Mouse (Mus musculus): Measurements from ENCODE around the gene Syne3.

Gene Syne3

DNA sequence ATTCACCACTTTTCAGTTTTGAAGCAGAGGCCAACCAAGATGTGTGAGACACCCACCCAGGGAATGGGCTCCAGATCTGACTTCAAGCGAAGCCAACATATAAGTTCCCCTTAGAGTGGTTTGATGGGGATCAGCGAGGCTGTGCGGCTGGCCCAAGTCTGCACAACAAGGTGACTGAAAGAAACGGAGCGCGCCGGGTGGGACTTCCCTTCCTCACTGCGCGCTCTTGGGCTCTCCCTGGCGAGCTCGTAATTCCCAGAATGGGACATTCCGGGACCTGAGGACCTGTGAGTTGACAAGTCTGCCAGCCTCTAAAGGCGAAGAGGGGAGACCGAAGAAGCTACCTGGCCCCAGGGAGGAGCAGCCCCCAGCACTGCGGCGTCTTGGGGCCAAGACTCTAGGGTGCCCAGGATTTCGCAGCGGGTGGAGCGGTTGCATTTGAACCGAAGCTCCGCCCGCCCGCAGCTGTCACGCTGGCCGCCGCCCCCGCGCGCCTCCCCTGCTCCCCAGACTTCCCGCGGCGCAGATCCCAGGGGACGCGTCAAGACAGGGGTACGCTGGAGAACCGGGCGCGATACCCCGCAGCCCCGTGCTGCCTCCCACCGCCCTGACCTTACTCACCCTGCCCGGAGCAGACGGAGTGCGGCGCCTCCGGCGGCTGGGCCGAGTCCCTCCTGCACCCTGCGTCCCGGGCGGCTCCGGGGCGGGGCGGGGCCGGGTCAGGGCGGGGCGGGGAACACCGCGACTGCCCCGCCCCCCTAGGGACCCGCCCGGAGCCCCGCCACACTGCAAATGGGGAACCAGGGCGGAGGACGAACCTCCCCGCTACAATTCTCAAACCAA is at the start of gene Syne3:
TSS of gene Syne3 (minus strand) at position 440 of the 843 bp plus-strand sequence.
- DNase-seq (ENCODE audit: low spot score in 2 of 2): peak in 1 of 2 experiments; percentile 34

DNA sequence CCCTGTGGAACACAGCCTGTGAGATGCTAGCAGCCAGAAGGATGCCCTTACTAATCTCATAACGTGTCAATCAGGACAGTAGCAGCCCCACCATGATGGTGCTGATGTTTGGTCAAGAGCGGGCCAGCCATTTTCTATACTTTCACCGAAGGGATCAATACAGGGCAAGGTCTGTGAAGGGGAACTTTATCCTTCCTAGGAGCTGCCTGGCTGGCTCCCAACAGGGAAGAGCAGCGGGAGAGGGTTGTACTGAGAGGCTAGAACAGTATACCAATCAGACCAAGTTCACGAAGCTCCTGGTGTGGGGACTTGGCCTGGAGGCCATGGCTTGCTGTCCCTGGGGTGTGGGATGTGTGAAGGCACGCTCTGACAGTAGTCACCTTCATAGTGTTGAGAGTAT is 45.7 kb upstream of the Syne3 start:
- no peak for DNase-seq (ENCODE audit: low spot score in 2 of 2)

DNA sequence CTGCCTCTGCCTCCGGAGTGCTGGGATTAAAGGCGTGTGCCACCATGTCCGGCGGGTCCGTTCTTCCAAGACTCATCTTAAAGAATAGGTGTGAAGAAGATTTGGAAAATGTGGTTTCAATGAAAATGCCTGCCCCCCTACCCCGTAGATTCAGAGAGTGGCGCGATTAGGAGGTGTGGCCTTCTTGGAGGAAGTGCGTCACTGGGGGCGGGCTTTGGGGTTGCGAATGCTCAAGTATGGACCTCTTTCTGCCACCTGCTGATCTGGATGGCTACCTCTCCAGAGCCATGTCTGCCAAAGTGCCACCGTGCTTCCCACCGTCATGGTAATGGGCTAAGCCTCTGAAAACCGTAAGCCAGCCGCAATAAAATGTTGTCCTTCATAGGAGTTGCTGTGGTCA is 44.4 kb upstream of the Syne3 start:
- DNase-seq (ENCODE audit: low spot score in 2 of 2): no peak

DNA sequence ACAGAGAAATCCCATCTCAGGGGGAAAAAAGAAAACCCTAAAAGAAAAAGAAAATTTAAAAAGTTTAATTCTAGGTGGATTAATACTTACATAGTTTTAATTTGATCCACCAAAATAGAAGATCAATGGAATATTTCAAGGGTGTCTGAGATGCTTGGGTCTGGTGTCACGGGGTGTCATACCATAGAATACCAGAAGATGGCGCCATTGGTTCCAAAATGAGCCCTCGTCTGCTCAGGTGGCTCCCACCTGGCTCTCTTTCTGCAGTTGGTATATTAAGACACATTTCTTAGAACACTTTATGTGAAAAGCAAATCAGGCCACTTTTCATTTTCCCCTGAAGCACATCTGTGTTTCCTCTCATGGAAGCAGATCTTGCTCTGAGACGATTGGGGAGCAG is 41.3 kb upstream of the Syne3 start:
- DNase-seq (ENCODE audit: low spot score in 2 of 2): peak in 1 of 2 experiments; percentile 62

DNA sequence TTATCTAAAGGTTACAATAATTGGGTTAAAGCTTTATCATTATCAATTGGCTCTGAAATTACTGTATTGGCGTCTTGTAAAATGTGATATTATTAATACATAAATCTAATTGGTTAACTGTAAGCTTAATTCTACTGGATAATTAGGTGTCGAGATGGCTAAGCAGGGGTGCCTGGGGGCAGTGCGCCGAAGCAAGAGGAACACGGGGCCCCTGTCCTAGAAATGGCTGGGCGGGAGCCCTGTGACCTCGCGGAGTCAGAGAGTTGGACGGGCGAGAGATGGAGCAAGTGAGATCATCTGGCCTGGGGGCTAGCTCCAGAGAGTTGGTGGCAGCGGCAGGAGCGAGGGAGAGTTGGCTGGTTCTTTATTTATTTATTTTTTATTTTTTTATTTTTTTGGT is 40.2 kb upstream of the Syne3 start:
- DNase-seq (ENCODE audit: low spot score in 2 of 2): no peak

DNA sequence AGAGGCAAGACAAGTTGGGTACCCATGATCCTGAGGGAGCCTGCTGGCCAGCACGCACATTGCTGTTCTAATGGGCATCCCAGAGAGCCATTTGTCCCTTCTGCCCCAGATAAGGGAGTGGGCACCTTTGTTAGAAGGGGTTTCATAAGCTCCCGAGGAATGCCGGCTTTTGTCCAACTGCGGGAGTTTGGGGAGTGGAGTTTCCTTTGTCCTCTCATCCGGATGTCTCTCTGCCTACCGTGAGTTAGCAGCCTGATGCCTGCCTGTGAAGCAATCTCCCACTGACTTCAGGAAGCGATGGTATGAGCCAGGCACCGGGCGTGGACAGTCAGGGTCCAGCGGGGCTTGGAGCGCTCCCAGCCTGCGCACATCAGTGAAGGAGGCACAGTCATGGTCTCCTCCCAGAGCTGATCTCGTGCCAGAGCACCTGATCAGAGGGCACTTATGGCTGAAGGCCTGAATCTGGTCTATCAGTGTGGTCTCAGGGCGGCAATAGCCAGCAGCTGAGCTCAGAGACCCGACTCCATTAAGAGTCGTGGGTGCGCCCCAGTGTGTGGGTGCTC is 38.8 kb upstream of the Syne3 start:
- DNase-seq (ENCODE audit: low spot score in 2 of 2): no peak

DNA sequence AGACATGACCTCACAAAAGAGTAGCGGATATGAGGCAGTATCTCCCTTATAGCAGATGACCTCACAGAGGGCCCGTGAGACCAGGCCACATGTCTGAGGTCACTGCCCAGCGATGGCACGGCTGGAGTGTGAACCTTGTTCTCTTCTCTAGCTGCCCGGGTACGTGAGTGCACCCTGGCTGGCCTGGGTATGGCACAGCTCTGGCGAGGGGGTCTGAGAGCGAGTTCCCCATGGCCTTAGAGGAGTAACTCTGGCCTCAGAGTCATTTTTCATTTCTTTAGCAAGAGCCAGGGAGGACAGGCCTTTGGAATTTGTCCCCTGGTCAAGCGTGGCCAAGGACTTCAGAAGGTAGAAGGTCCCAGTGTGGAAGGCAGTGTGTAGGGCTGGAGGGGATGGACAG is 35.2 kb upstream of the Syne3 start:
- DNase-seq (ENCODE audit: low spot score in 2 of 2): no peak

DNA sequence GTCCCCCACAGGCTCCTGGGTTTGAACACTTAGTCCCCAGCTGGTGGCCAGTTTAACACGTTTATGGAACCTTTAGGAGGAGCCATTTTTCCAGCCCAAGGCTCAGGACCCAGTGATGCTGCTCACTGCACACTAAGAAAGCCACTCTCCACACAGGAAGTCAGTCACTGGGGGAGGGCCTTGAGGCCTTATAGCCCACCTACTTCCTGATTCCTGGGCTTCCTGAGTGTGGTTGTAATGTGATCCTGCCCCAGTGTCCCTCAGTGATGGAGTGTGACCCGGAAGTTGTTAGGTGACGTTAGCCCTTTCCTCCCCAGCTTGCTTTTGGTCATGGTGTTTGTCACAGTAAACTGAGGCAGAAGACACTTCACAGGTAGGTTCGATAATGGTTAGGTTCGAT is 33.5 kb upstream of the Syne3 start:
- no peak for DNase-seq (ENCODE audit: low spot score in 2 of 2)

DNA sequence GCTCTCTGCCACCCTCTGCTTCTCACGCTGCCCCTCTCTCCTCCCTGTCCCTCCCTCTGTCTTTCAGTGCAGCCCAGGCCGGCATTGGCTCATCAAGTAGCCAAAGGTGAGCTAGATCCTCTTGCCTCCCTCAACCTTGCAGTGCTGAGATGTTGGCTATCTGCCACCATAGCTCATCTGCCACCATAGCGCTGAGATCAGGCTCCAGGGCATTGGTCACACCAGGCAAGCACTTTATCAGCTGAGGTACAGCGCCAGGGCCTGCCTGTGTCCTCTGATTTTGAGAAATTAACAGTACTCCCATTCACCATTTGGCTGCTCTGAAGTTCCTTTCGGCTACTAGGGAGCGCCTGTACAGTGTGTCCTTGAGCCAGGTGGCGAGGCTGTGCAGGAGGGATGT is 31.3 kb upstream of the Syne3 start:
- no peak for DNase-seq (ENCODE audit: low spot score in 2 of 2)

DNA sequence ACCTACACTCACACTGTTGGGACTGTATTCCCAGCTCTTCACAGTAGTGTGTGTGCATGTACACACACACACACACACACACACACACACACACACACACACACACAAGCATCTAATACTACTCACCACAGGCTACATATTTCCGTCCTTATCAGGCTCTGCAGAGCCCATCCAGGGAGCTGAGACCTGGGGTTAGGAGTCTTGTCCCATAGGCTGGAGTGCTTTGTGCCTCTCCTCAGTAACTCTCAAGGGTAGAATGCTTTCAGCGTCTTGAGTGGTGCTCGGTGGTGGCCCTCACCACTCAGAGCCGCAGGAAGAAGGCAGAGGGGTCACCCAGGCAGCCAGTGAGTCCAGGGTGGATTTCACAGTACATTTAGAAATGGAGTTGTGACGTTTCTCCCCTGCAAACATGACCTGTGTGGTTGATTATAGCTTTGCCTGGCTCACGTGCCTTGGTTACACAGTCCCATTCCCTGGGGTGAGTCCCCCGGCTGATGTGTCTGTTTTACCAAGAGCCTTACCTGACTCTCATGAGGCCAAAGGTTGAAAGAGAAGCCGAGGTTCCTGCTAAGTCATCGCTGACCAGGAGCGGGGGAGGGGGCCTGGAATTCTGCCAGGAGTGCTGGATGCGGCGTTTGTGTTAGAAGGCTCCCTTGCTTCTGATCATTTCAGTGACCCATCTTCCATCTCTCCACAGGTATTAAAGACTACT is 30.1 kb upstream of the Syne3 start:
- no peak for DNase-seq (ENCODE audit: low spot score in 2 of 2)

DNA sequence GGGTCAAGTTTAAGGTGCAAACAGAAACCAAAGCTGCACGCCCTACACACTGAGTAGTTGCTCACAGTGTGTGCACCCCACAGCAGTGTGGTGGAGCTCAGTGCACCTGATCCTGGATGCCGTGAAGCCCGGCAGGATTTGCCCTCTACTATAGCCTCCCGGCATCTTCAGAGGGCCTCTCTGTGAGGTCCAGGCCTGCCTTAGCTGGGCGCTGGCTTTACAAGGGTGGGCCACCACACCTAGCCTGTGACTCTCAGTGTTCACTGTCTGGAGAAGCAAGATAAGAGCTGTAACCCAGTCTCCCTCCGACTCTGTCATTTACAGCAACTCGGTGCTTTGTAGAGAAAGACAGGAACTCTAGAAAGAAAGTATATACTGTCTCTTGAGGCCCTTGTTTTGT is 29.3 kb upstream of the Syne3 start:
- DNase-seq (ENCODE audit: low spot score in 2 of 2): no peak

DNA sequence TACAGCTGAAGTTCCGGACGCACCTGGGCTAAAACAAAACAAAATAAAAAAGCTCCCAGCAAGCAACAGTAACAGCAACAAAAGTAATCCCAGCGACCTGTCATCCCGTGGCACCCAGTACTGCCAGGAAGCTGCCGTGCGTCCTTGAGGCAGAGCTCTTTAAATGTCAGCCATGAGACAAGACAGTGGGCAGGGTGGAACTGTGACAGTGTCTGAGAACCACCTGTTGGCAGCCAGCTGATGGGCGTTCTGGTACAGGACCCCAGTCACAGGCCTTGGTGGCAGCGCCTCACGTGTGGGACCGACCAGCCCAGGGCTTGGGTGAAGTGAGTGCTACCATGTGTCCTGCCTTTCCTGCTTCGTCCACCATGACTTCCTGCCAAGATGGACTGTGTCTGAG is 28.6 kb upstream of the Syne3 start:
- no peak for DNase-seq (ENCODE audit: low spot score in 2 of 2)

DNA sequence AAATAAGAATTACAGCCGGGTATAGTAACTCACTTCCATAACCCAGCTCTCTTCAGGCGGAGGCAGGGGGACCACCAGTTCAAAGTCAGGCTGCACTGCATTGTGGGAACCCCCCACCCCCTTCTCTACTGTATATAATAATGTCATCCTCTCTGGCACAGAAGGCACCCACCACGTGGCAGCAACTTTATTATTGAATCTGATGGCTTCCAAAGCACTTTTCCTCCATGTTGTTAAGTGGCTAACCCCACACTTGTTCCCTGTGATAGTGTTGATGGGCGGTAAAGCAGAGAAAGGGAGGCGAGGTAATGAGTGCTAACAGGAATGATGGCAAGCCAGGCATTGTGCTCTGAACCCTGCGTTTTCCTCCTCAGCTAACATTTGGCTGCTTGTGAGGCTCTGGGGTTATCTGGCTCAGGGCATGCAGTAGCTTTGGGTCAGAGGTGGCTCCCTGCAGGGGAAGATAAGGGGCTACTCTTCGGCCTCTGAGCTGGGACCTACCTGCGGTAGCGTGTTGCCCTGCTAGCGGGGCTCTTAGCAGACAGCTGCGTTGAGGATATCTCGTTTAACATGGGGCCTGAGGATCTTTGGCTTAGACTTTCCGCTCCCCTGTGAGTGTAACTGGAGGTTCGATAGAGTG is 24.6 kb upstream of the Syne3 start:
- no peak for DNase-seq (ENCODE audit: low spot score in 2 of 2)

DNA sequence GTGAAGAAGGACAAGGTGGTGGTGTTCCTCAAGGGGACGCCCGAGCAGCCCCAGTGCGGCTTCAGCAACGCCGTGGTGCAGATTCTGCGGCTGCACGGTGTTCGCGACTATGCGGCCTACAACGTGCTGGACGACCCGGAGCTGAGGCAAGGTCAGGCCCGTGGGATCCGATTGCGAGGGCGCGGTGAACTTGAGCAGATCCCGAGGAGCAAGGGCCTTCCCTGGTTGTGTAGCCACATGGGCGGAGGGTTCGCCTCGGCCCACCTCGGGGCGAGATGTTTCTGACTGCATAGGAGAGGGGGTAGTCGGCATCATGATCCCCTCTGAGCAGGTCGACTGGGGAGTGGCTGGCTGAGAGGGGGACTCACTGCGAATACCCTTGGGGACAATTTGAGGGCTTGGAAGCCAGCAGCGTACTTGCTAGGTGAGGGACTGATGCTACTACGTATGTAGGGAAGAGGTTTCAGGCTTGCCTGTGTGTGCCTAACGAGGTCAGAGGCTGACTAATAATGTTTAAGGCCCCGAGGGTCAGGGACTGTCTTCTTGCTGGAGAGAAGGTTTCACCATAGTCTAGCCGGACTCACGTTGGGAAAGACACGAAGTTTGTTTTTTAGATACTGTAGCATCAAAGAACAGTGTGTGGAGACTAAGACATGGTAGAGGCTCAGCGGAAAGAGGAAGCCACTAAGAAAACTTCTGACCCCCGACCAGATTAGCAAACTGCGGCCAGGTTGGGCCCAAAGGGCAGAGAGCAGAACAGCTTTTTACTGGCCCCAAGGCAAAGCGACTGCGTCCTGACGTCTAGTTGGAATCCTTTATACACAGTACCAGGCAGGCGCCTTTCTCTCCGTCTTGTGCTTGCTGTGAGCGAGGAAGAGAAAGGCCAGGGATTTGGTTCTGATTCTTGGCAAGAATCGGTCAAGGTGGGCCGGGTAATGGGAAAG is 23.5 kb upstream of the Syne3 start:
- no peak for DNase-seq (ENCODE audit: low spot score in 2 of 2)

DNA sequence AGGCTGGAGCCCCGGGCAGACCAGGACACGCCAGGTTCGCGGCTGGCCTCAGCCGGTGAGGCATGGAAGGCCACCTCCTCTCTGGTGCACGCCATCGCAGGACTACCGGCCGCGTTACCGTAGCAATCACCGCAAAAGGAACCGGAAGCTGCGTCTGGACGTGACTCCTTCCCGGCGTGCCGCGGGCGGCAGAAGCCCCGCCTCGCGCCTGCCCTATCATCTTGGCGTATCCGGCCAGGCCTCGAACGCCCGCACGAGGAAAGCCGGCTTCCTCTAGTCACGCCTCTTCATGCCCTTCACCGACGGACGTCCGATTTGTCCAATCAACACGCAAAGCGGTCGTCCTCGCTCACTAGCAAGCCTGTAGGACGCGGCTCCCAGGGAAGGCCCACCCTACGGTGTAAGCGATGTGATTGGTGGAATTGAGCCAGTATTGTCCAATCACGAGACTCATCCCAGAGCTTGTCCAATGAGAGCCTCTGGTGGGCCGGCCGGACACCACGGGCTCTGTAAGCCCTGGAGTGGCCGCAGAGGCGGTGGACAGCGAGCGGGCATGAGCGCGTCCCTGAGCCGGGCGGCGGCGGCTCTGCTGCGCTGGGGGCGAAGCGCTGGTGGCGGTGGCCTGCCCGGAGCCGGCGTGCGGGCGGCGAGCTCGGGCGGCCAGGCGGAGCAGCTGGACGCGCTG is 22.7 kb upstream of the Syne3 start, which contains the start of gene Glrx5:
TSS of gene Glrx5 (plus strand) at position 542 of the 685 bp plus-strand sequence.
- peak; percentile 99 to 100 for DNase-seq (ENCODE audit: low spot score in 2 of 2)

DNA sequence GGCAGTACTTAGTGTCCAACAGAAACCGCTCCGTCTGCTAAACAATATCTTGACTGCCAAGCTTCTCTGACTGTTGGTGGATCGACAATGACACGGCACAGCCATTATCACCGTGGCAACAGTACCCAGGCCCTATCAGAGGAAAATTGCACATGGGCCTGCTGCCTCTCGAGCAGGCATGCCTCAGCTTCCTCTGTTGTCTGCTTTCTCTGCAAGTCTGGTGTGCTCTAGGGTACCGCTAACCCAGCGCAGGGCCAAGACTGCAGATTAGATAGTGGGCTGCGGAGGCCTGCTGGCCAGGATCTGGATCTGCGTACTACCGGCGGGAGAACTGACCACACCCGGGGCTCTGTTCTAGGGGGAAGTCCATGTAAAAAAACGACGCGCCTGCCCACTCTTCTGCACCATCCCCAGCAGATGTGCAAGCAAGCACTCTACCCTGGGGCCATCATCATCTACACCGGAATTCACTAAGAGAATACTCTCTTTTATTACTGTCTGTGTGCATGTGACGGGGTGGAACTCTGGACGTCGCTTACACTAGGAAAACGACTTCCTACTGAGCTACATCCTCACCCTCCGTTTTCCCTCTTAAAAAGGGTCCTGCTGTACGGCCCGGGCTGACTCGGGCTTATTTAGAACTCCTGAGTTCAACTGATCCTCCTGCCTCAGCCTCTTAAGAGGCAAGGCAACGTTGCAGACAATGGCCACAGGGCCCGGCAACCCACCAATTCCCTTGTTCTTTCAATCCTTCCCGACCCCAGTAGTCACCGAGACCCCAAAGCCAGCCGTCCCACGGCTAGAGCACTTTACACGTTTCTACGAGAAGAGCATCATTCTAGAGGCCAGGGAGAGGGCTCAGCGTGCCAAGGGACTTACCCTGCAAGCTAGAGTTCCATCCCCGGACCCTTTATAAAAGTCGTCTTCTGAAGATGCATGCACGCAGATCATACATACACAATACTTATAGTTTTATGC is 21.8 kb upstream of the Syne3 start:
- DNase-seq (ENCODE audit: low spot score in 2 of 2): no peak

DNA sequence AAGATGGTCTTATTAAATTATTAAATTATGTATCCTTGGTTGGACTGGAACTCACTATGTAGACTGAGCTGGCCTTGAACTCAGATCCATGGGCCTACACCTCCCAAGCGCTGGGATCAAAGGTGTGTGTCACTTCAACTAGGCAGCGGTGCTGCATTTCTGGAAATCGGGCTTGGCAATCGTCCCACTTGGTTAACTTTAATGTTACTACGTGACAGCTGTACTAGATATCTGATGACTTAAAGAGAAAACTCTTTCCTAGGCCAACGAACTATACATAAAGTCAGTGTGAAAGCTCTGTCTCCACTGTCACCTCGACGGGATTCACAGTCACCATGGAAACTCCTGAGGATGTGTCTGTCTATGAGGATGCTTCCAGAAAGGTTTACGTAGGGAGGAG is 20.3 kb upstream of the Syne3 start:
- DNase-seq (ENCODE audit: low spot score in 2 of 2): no peak

DNA sequence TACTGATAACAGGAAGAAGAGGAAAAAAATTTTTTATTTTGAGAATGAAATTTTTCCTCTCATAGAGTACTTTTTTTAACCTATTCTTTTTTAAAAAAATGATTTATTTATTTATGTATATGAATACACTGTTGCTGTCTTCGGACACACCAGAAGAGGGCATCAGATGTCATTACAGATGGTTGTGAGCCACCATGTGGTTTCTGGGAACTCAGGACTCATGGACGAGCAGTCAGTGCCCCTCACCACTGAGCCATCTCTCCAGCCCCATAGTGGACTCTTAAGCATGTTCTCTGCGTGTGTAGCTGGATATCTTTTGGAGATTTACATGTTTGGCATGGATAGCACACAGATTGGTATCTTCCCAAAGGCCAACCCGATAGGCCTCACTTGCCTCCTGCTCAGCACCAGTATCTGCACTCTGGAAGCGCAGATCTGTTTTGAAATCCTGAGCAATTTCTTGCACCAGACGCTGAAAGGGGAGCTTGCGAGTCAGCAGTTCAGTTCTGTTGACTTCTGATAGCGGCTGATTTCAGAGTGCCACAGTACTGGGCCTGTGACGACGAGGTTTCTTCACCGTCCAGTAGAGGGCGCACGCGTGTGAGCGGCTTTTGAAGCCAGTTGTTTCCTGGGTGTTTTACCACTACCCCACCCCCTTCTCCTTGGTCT is 17.8 kb upstream of the Syne3 start:
- peak in 1 of 2 experiments; percentile 60 for DNase-seq (ENCODE audit: low spot score in 2 of 2)
